Mouse (Mus musculus): ENCODE data around the gene Gm5767. TPM values are rescaled to one million over a fixed set of nuclear protein-coding genes. Genes with fewer than 3 reads are reported as not detected.

Gm5767 gene
- polyA plus RNA-seq, 1 experiment from 2014 or later: not detected

DNA sequence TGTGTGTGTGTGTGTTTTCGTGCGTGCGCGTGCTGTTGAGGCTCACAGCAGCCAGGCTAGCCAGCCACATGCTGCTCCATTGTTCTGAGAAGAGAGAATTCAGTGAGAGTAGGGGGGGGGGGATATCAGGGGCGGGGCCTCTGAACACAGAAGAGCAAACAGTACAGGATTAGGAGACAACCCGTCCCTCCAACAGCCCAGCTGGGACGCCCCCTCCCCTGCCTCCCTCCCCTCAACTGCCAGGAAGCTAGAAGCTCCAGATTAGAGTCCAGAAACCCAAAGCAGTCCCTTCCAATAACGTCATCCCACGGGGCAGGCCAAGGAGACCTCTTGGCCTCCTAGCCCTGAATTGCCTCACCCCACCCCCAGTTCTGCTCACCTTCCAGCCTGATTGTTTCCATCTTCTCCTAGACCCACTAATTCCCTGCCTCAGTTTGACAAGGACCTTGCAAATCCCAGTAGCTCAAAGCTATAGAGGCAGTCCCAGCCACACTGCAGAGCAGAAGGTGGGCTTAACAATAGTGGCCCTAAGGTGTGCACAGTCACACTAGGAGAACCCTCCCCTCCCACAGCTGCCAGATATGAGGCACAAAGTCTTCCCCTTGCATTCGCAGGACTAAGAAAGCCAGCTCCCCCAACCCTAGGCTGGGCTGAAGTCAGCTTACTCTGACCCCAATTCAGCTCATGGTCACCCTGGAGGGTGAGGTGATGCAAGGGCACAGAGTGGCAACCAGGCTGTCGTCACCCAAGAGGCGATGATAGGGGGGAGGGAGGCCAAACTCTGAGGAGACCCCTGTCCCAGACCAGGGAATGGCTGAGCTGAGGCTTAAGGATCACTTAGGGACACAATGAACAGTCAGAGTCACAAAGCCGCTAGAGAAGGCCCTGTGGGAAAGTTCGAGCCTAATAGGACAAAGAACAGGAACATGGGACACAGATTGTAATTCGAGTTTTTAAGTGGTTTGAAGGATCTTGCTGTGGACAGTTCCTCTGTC, 10.2 kb upstream of the Gm5767 start:
- Histone ChIP-seq H3K4me1 (replicated peaks) (peaks cover 59% of the 10 kb centered on the region), H3K4me2 (peak overlapping the region; percentile 89), H3K27me3 (replicated peaks) (no peaks in the 10 kb centered on the region), H3K36me3 (no peaks in the 10 kb centered on the region), H3K4me3 (peak overlapping the region; percentile 78), H3K9ac (peak overlapping the region; percentile 82), H3K9me3 (replicated peaks) (no peaks in the 10 kb centered on the region), H3K27ac (ENCODE audit: poor library complexity, severe bottlenecking) (peak overlapping the region; percentile 77)
- no peak for ATAC-seq (ENCODE audit: insufficient number of reproducible peaks, low FRiP score)
- WGBS: 5% methylated on average over 15 of the region's 15 CpGs

- Histone ChIP-seq H3K27ac (ENCODE audit: poor library complexity, severe bottlenecking) (peak within 1 kb of the TSS; percentile 77), H3K4me2 (peak within 1 kb of the TSS; percentile 89), H3K9ac (peak within 1 kb of the TSS; percentile 82), H3K36me3 (no peaks in the 10 kb centered on the region), H3K4me1 (replicated peaks) (peaks cover 48% of the 10 kb centered on the region), H3K4me3 (peak within 1 kb of the TSS; percentile 78), H3K9me3 (replicated peaks) (no peaks in the 10 kb centered on the region), H3K27me3 (replicated peaks) (no peaks in the 10 kb centered on the region)
- peak; percentile 93 for ATAC-seq (ENCODE audit: insufficient number of reproducible peaks, low FRiP score)
- WGBS: under 1% methylated on average over 67 of the region's 67 CpGs
Observed at GRCm38 (mm10) chr16:8671551-8672349, 8.8 kb upstream of the Gm5767 start, which contains the start of gene Carhsp1. Gene Carhsp1, minus strand, starts transcription at chr16:8672155.

DNA sequence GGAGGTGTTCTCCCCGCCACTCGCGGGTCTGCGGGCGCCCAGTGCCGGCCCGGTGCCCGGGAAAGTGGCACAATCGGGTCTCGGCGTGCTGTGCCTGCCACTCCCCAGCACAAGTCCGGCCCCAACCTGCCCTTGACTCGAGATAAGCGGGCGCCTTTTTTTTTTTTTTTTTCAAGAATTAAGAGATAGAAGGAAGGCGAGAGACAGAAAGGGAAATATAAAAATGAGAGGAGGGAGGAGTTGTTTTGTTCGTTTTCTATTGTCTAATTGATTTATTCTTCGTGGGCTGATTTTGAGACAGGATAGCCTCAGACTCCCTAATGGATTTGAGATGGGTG, 8.3 kb upstream of the Gm5767 start:
- peak overlapping the region; percentile 89 for H3K4me2 ChIP-seq
- WGBS: 0% methylated on average over 18 of the region's 18 CpGs
- peak overlapping the region; percentile 82; the same call in 1 of the 2 replicates for H3K9ac ChIP-seq
- ATAC-seq (ENCODE audit: insufficient number of reproducible peaks, low FRiP score): no peak
- no peaks in the 10 kb centered on the region for H3K9me3 ChIP-seq (replicated peaks)
- H3K36me3 ChIP-seq: no peaks in the 10 kb centered on the region
- peak overlapping the region; percentile 78 for H3K4me3 ChIP-seq
- no peak overlapping the region for H3K27ac ChIP-seq (ENCODE audit: poor library complexity, severe bottlenecking)
- no peaks in the 10 kb centered on the region for H3K27me3 ChIP-seq (replicated peaks)
- peaks cover 43% of the 10 kb centered on the region for H3K4me1 ChIP-seq (replicated peaks)

- no peak overlapping the region for H3K9ac ChIP-seq
- H3K4me1 ChIP-seq (replicated peaks): peaks cover 38% of the 10 kb centered on the region
- H3K4me3 ChIP-seq: peak overlapping the region; percentile 78; the same call in 1 of the 2 replicates
- H3K9me3 ChIP-seq (replicated peaks): no peaks in the 10 kb centered on the region
- H3K27me3 ChIP-seq (replicated peaks): no peaks in the 10 kb centered on the region
- H3K36me3 ChIP-seq: no peaks in the 10 kb centered on the region
- H3K27ac ChIP-seq (ENCODE audit: poor library complexity, severe bottlenecking): no peak overlapping the region
- ATAC-seq (ENCODE audit: insufficient number of reproducible peaks, low FRiP score): no peak
- peak overlapping the region; percentile 89 for H3K4me2 ChIP-seq
Observed at GRCm38 (mm10) chr16:8672811-8673210, 7.8 kb upstream of the Gm5767 start.

- peaks cover 32% of the 10 kb centered on the region for H3K4me1 ChIP-seq (replicated peaks)
- WGBS: 63% methylated on average over 6 of the region's 6 CpGs
- no peak overlapping the region for H3K4me2 ChIP-seq
- no peaks in the 10 kb centered on the region for H3K9me3 ChIP-seq (replicated peaks)
- ATAC-seq (ENCODE audit: insufficient number of reproducible peaks, low FRiP score): no peak
- no peak overlapping the region for H3K4me3 ChIP-seq
- no peak overlapping the region for H3K27ac ChIP-seq (ENCODE audit: poor library complexity, severe bottlenecking)
- no peaks in the 10 kb centered on the region for H3K27me3 ChIP-seq (replicated peaks)
- no peaks in the 10 kb centered on the region for H3K36me3 ChIP-seq
- H3K9ac ChIP-seq: no peak overlapping the region
Observed at GRCm38 (mm10) chr16:8673343-8673742, 7.2 kb upstream of the Gm5767 start.

DNA sequence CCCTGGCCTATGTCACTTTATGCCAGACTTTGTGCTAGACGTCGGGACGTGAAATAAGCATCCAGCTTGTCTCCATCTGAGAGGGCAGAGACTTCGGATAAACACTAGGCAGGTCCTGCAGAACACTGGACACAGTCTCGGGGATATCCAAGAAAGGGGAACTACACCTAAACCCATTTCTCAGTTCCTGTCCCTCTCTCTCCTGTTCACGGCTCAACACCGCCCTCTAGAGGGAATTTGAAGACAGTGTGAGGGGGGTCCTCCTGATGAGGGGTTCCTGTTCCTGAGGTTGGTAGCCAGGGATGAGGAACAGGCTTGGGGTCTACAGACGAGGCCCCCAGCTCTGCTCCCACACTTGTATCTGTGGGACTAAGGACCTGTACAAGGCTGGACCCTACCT, 6.4 kb upstream of the Gm5767 start:
- Histone ChIP-seq H3K4me2 (0 out of 2 replicates have a peak overlapping the region, but pooled peaks have one; percentile 14), H3K27me3 (replicated peaks) (no peaks in the 10 kb centered on the region), H3K27ac (ENCODE audit: poor library complexity, severe bottlenecking) (no peak overlapping the region), H3K4me1 (replicated peaks) (peaks cover 24% of the 10 kb centered on the region), H3K4me3 (no peak overlapping the region), H3K9ac (no peak overlapping the region), H3K9me3 (replicated peaks) (no peaks in the 10 kb centered on the region), H3K36me3 (no peaks in the 10 kb centered on the region)
- ATAC-seq (ENCODE audit: insufficient number of reproducible peaks, low FRiP score): no peak
- WGBS: 4% methylated on average over 8 of the region's 8 CpGs

DNA sequence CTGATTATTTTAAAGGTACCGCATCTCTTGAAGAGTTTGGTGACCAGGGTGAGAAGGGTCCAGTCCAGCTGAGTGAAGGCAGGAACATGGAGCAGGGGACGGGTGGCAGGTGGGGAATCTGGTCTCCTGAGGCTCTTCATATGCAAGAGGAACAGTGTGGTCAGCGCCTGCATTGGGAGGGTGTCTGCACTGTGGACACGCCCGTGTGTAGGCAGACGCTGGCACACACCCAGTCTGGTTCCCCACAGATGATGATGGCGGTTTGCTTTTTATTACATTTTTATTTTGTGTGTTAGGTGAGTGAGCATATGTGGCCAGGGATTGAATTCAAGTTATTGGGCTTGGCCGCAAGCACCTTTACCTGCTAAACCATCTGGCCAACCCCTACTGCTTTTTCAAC, 5.0 kb upstream of the Gm5767 start:
- Histone ChIP-seq H3K27me3 (replicated peaks) (no peaks in the 10 kb centered on the region), H3K9ac (no peak overlapping the region), H3K4me1 (replicated peaks) (peaks cover 10% of the 10 kb centered on the region), H3K4me3 (no peak overlapping the region), H3K36me3 (no peaks in the 10 kb centered on the region), H3K9me3 (replicated peaks) (no peaks in the 10 kb centered on the region), H3K4me2 (no peak overlapping the region), H3K27ac (ENCODE audit: poor library complexity, severe bottlenecking) (no peak overlapping the region)
- ATAC-seq (ENCODE audit: insufficient number of reproducible peaks, low FRiP score): no peak
- WGBS: 74% methylated on average over 8 of the region's 8 CpGs

DNA sequence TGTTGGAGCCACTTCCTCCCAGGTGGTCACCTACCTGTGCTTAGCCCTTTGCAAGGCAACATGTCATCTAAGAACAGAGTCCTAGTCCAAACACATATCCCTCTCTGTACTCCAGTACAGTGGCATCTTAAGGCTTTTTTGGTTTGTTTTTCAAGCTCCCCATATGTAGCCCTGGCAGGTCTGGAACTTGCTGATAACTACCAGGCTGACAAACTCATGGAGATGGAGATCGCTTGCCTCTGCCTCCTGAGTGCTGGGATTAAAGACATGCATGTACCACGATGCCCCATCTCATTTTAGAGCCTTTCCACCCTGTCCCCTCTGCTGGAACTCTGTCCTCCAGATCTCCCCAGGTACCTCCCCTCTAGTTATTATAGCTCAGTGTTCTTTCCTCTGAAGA, 4.3 kb upstream of the Gm5767 start:
- no peaks in the 10 kb centered on the region for H3K9me3 ChIP-seq (replicated peaks)
- no peaks in the 10 kb centered on the region for H3K27me3 ChIP-seq (replicated peaks)
- H3K27ac ChIP-seq (ENCODE audit: poor library complexity, severe bottlenecking): no peak overlapping the region
- no peak for ATAC-seq (ENCODE audit: insufficient number of reproducible peaks, low FRiP score)
- H3K9ac ChIP-seq: no peak overlapping the region
- no peaks in the 10 kb centered on the region for H3K36me3 ChIP-seq
- H3K4me2 ChIP-seq: no peak overlapping the region
- no peak overlapping the region for H3K4me3 ChIP-seq
- 65% methylated on average over 2 of the region's 2 CpGs for WGBS
- peaks cover 3% of the 10 kb centered on the region; the same call in 1 of the 2 replicates for H3K4me1 ChIP-seq (replicated peaks)

GRCm38 (mm10) chr16:8676800-8677199, 3.8 kb upstream of the Gm5767 start:
- 50% methylated on average over 4 of the region's 4 CpGs for WGBS
- H3K9ac ChIP-seq: no peak overlapping the region

GRCm38 (mm10) chr16:8678035-8678434, 2.5 kb upstream of the Gm5767 start:
- Histone ChIP-seq H3K27me3 (replicated peaks) (no peaks in the 10 kb centered on the region), H3K4me3 (no peak overlapping the region), H3K9ac (no peak overlapping the region), H3K4me1 (replicated peaks) (0 out of 2 replicates have a peak, but pooled peaks cover 3% of the 10 kb centered on the region), H3K36me3 (no peaks in the 10 kb centered on the region), H3K9me3 (replicated peaks) (no peaks in the 10 kb centered on the region), H3K27ac (ENCODE audit: poor library complexity, severe bottlenecking) (no peak overlapping the region), H3K4me2 (no peak overlapping the region)
- 62% methylated on average over 5 of the region's 5 CpGs for WGBS
- ATAC-seq (ENCODE audit: insufficient number of reproducible peaks, low FRiP score): no peak

More at GRCm38 (mm10) chr16:8676800-8677199, 3.8 kb upstream of the Gm5767 start:
- Histone ChIP-seq H3K4me2 (no peak overlapping the region), H3K9me3 (replicated peaks) (no peaks in the 10 kb centered on the region), H3K4me1 (replicated peaks) (0 out of 2 replicates have a peak, but pooled peaks cover 3% of the 10 kb centered on the region), H3K36me3 (no peaks in the 10 kb centered on the region), H3K27ac (ENCODE audit: poor library complexity, severe bottlenecking) (no peak overlapping the region), H3K27me3 (replicated peaks) (no peaks in the 10 kb centered on the region), H3K4me3 (no peak overlapping the region)
- no peak for ATAC-seq (ENCODE audit: insufficient number of reproducible peaks, low FRiP score)

GRCm38 (mm10) chr16:8678676-8679075, 1.9 kb upstream of the Gm5767 start:
- Histone ChIP-seq H3K9ac (no peak overlapping the region), H3K4me1 (replicated peaks) (0 out of 2 replicates have a peak, but pooled peaks cover 3% of the 10 kb centered on the region), H3K4me3 (no peak overlapping the region), H3K27ac (ENCODE audit: poor library complexity, severe bottlenecking) (no peak overlapping the region), H3K4me2 (no peak overlapping the region), H3K27me3 (replicated peaks) (no peaks in the 10 kb centered on the region), H3K36me3 (no peaks in the 10 kb centered on the region; the same call in 1 of the 2 replicates), H3K9me3 (replicated peaks) (no peaks in the 10 kb centered on the region)
- 86% methylated on average over 4 of the region's 4 CpGs for WGBS
- no peak for ATAC-seq (ENCODE audit: insufficient number of reproducible peaks, low FRiP score)

Data from heart, embryonic 12.5 days (tissue).